ENCODE assay signal across 13 mouse cellular contexts in genomic region chr11:98283740-98284139, GRCm38 (mm10). TPM values are rescaled to one million over a fixed set of nuclear protein-coding genes. Genes with fewer than 3 reads are reported as not detected.
DNase-seq lines count a peak whose midpoint lies in the region; ATAC-seq and TF ChIP-seq lines count a peak whose summit lies in the region.
"Had no signal": no experiment of that assay in that cellular context is flagged by ENCODE, and none has a peak within 500 bp of the region (broad histone marks: within the 10 kb centered on the region; RNA-seq: fewer than 3 reads in every experiment).

No protein-coding gene starts in this region.

- no peaks in the 10 kb centered on the region for H3K9me3 ChIP-seq in hindbrain, embryonic 12.5 days (replicated peaks)
- H3K9me3 ChIP-seq in hindbrain, embryonic 10.5 days: no peaks in the 10 kb centered on the region
- H3K9me3 ChIP-seq in ES-Bruce4 (replicated peaks; ENCODE audit: control insufficient read depth, insufficient read depth, low read length, poor library complexity, severe bottlenecking): no peaks in the 10 kb centered on the region
- no peaks in the 10 kb centered on the region for H3K9me3 ChIP-seq in embryonic facial prominence, embryonic 13.5 days
- no peaks in the 10 kb centered on the region for H3K9me3 ChIP-seq in hindbrain, embryonic 16.5 days (ENCODE audit: control insufficient read depth, low read length)
- no peaks in the 10 kb centered on the region for H3K9me3 ChIP-seq in intestine, postnatal 0 days (ENCODE audit: control insufficient read depth)

- TF ChIP-seq POLR2A in ES-Bruce4 (IDR thresholded peaks at IDR 0.05; ENCODE audit: insufficient read depth, low read length): no peak

- H3K9ac ChIP-seq in hindbrain, embryonic 12.5 days: no peak overlapping the region
- H3K9ac ChIP-seq in ES-Bruce4 (ENCODE audit: low read depth, poor library complexity, severe bottlenecking): peak overlapping the region; percentile 20
- H3K9ac ChIP-seq in embryonic facial prominence, embryonic 13.5 days: no peak overlapping the region
- H3K9ac ChIP-seq in hindbrain, embryonic 16.5 days (ENCODE audit: low read depth, low read length): 0 out of 2 replicates have a peak overlapping the region, but pooled peaks have one; percentile 5
- no peak overlapping the region for H3K9ac ChIP-seq in intestine, postnatal 0 days (ENCODE audit: low read depth, low read length)

- TF ChIP-seq EP300 in ES-Bruce4 (IDR thresholded peaks at IDR 0.05; ENCODE audit: insufficient read depth, low read depth, low read length): no peak

- ATAC-seq in hindbrain, embryonic 12.5 days (ENCODE audit: low FRiP score): peak; percentile 67; the same call in 1 of the 2 replicates
- no peak for ATAC-seq in embryonic facial prominence, embryonic 13.5 days (ENCODE audit: insufficient number of reproducible peaks, insufficient read depth, low FRiP score, low TSS enrichment, low read depth)
- ATAC-seq in hindbrain, embryonic 16.5 days: peak; percentile 62
- ATAC-seq in intestine, postnatal 0 days: no peak
- ATAC-seq: inflammation-experienced regulatory T-cells, adult 6 months had no signal

- no peak for TF ChIP-seq CTCF in ES-Bruce4 (IDR thresholded peaks at IDR 0.05; ENCODE audit: low read depth, low read length)
- no peak for TF ChIP-seq CTCF in intestine, postnatal 0 days (IDR thresholded peaks at IDR 0.05; ENCODE audit: low read depth)

- H3K36me3 ChIP-seq in hindbrain, embryonic 12.5 days: peaks cover 14% of the 10 kb centered on the region
- peaks cover 12% of the 10 kb centered on the region for H3K36me3 ChIP-seq in hindbrain, embryonic 10.5 days
- H3K36me3 ChIP-seq in ES-Bruce4 (ENCODE audit: control insufficient read depth, insufficient read depth, low read length, poor library complexity, severe bottlenecking): peaks cover 3% of the 10 kb centered on the region; the same call in 1 of the 2 replicates
- peaks cover 20% of the 10 kb centered on the region for H3K36me3 ChIP-seq in embryonic facial prominence, embryonic 13.5 days
- H3K36me3 ChIP-seq in hindbrain, embryonic 16.5 days (ENCODE audit: control insufficient read depth, insufficient read depth, low read length): no peaks in the 10 kb centered on the region
- peaks cover 8% of the 10 kb centered on the region; the same call in 1 of the 2 replicates for H3K36me3 ChIP-seq in intestine, postnatal 0 days (ENCODE audit: control insufficient read depth, insufficient read depth)

- 32% methylated on average over 9 of the region's 9 CpGs for WGBS in hindbrain, embryonic 12.5 days
- 36% methylated on average over 9 of the region's 9 CpGs for WGBS in hindbrain, embryonic 10.5 days
- WGBS in embryonic facial prominence, embryonic 13.5 days: 31% methylated on average over 9 of the region's 9 CpGs
- WGBS in hindbrain, embryonic 16.5 days: 14% methylated on average over 9 of the region's 9 CpGs
- 39% methylated on average over 9 of the region's 9 CpGs for WGBS in intestine, postnatal 0 days

- peak overlapping the region; percentile 47 for H3K4me2 ChIP-seq in hindbrain, embryonic 12.5 days (replicated peaks)
- H3K4me2 ChIP-seq in embryonic facial prominence, embryonic 13.5 days: peak overlapping the region; percentile 62; the same call in 1 of the 2 replicates
- H3K4me2 ChIP-seq in hindbrain, embryonic 16.5 days (ENCODE audit: low read length): peak overlapping the region; percentile 56
- H3K4me2 ChIP-seq in intestine, postnatal 0 days (replicated peaks; ENCODE audit: low read depth): no peak overlapping the region

- H3K4me1 ChIP-seq in hindbrain, embryonic 12.5 days: peaks cover 15% of the 10 kb centered on the region
- peaks cover 15% of the 10 kb centered on the region for H3K4me1 ChIP-seq in hindbrain, embryonic 10.5 days (replicated peaks)
- H3K4me1 ChIP-seq in ES-Bruce4 (ENCODE audit: control insufficient read depth, insufficient read depth, low read length): no peaks in the 10 kb centered on the region
- peaks cover 5% of the 10 kb centered on the region for H3K4me1 ChIP-seq in embryonic facial prominence, embryonic 13.5 days
- peaks cover 22% of the 10 kb centered on the region for H3K4me1 ChIP-seq in hindbrain, embryonic 16.5 days (ENCODE audit: control insufficient read depth, insufficient read depth, low read depth, low read length)
- no peaks in the 10 kb centered on the region for H3K4me1 ChIP-seq in intestine, postnatal 0 days (replicated peaks; ENCODE audit: control insufficient read depth, insufficient read depth, low read length)

- H3K27ac ChIP-seq in hindbrain, embryonic 12.5 days: peak overlapping the region; percentile 62; the same call in 1 of the 2 replicates
- no peak overlapping the region for H3K27ac ChIP-seq in hindbrain, embryonic 10.5 days
- H3K27ac ChIP-seq in ES-Bruce4 (ENCODE audit: insufficient read depth, low read length): no peak overlapping the region
- no peak overlapping the region for H3K27ac ChIP-seq in embryonic facial prominence, embryonic 13.5 days
- peak overlapping the region; percentile 79 for H3K27ac ChIP-seq in hindbrain, embryonic 16.5 days (ENCODE audit: low read depth, low read length)
- H3K27ac ChIP-seq in intestine, postnatal 0 days (ENCODE audit: low read depth, low read length): no peak overlapping the region

- 0 out of 2 replicates have a peak, but pooled peaks cover 2% of the 10 kb centered on the region for H3K27me3 ChIP-seq in hindbrain, embryonic 12.5 days
- peaks cover 15% of the 10 kb centered on the region; the same call in 1 of the 2 replicates for H3K27me3 ChIP-seq in hindbrain, embryonic 10.5 days (ENCODE audit: insufficient read depth, poor library complexity, severe bottlenecking)
- no peaks in the 10 kb centered on the region; the same call in 1 of the 2 replicates for H3K27me3 ChIP-seq in ES-Bruce4 (ENCODE audit: control insufficient read depth, insufficient read depth, low read length, poor library complexity, severe bottlenecking)
- H3K27me3 ChIP-seq in embryonic facial prominence, embryonic 13.5 days: peaks cover 8% of the 10 kb centered on the region; the same call in 1 of the 2 replicates
- H3K27me3 ChIP-seq in hindbrain, embryonic 16.5 days (replicated peaks; ENCODE audit: control insufficient read depth, insufficient read depth, low read length): no peaks in the 10 kb centered on the region
- H3K27me3 ChIP-seq in intestine, postnatal 0 days (replicated peaks; ENCODE audit: control insufficient read depth, insufficient read depth, low read length): no peaks in the 10 kb centered on the region

- H3K4me3 ChIP-seq in hindbrain, embryonic 12.5 days: no peak overlapping the region
- no peak overlapping the region; the same call in 1 of the 2 replicates for H3K4me3 ChIP-seq in hindbrain, embryonic 10.5 days
- no peak overlapping the region for H3K4me3 ChIP-seq in ES-Bruce4 (ENCODE audit: low read depth, low read length)
- no peak overlapping the region for H3K4me3 ChIP-seq in embryonic facial prominence, embryonic 13.5 days
- no peak overlapping the region for H3K4me3 ChIP-seq in hindbrain, embryonic 16.5 days (ENCODE audit: low read length)
- H3K4me3 ChIP-seq in intestine, postnatal 0 days (ENCODE audit: low read depth, low read length): no peak overlapping the region

- DNase-seq in hindbrain, embryonic 10.5 days (ENCODE audit: low spot score): no peak
- no peak for DNase-seq in spleen, postnatal 4 days (ENCODE audit: low spot score in 2 of 2)
- DNase-seq in gastrocnemius, postnatal 4 days (ENCODE audit: low spot score in 2 of 2): no peak

RNA-seq across cellular contexts. Expression of gene Neurod2, which starts 45.7 kb away (rescaled TPM):
- polyA plus RNA-seq in hindbrain, embryonic 12.5 days (2016; fragmentation: Nextera tagmentation; extraction: Ambion mirVana): 7.2 and 10.2 TPM in 2 replicates
- 0.07 and 0.13 TPM in 2 replicates for polyA plus RNA-seq in hindbrain, embryonic 10.5 days (2016; fragmentation: Nextera tagmentation; extraction: Ambion mirVana)
- polyA plus RNA-seq in ES-Bruce4 (2011; ENCODE audit: insufficient read depth, insufficient read length, low read depth, missing spikeins): not detected in 2 replicates
- 0.17 and 0.48 TPM in 2 replicates for polyA plus RNA-seq in embryonic facial prominence, embryonic 13.5 days (2015; fragmentation: Nextera tagmentation; extraction: Ambion mirVana)
- 22.9 and 23.4 TPM in 2 replicates for polyA plus RNA-seq in hindbrain, embryonic 16.5 days (2015; fragmentation: Nextera tagmentation; extraction: Ambion mirVana)
- polyA plus RNA-seq in intestine, postnatal 0 days (2015; fragmentation: Nextera tagmentation; extraction: Ambion mirVana): 0.07 TPM in 1 of 2 replicates, not detected in the other
- not detected for total RNA-seq in gastrocnemius, postnatal 4 days (2021)
- total RNA-seq: adrenal gland, postnatal 36 days; granulocyte monocyte progenitor cell, adult 5-6 weeks had no signal
- polyA plus RNA-seq: inflammation-experienced regulatory T-cells, adult 6 months; limb, embryonic 11.5 days; lung, embryonic 16.5 days had no signal

Comparison
In these comparisons a context has a peak if more than half of its experiments do, and no peak if none do; other contexts are left out.
1. H3K27ac ChIP-seq: peak in hindbrain, embryonic 12.5 days (single experiment) and hindbrain, embryonic 16.5 days (single experiment); none in hindbrain, embryonic 10.5 days (single experiment), ES-Bruce4 (single experiment), embryonic facial prominence, embryonic 13.5 days (single experiment) and intestine, postnatal 0 days (single experiment).
2. H3K9ac ChIP-seq: peak in ES-Bruce4 (single experiment) and hindbrain, embryonic 16.5 days (single experiment); none in hindbrain, embryonic 12.5 days (single experiment), embryonic facial prominence, embryonic 13.5 days (single experiment) and intestine, postnatal 0 days (single experiment).
3. ATAC-seq: peak in hindbrain, embryonic 12.5 days (single experiment) and hindbrain, embryonic 16.5 days (single experiment); none in embryonic facial prominence, embryonic 13.5 days (single experiment) and intestine, postnatal 0 days (single experiment).